Mouse (Mus musculus): Measurements from ENCODE around the gene Edaradd. TPM values are rescaled to one million over a fixed set of nuclear protein-coding genes. Genes with fewer than 3 reads are reported as not detected.

The Edaradd gene
- polyA plus RNA-seq (2014; fragmentation: Illumina TruSeq; extraction: RNeasy Lipid Tissue Mini Kit (QIAGEN cat#74804); ENCODE audit: low read depth, low replicate concordance) = 2.1 TPM

GRCm38 (mm10) chr13:12519955-12520584 lies at the start of gene Edaradd:
Edaradd (minus strand) TSS chr13:12520438.

GRCm38 (mm10) chr13:12565621-12566390 lies 45.6 kb upstream of the Edaradd start, which contains the start of gene Ero1lb:
Ero1lb (plus strand) TSS chr13:12565874.

DNA sequence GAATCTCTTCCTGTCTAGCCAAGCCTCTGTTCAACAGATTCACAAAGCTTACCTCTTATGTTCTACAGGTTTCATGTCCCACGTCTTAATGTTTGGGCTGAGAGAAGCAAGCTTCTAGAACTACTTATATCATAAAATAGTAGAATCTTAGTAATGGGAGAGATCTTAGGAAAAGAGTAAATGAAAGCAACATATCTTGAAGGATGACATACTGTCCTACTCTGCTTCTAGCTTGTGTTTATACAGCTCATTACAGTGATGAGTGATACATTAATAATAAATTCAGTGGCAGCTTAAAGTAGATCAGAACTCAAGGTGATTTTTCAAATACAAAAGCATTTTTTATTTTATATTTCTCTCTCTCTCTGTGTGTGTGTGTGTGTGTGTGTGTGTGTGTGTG lies 55.4 kb downstream of the Edaradd start, which contains the start of gene Lgals8:
Gene Lgals8, minus strand, starts transcription at position 101 of the 400 bp plus-strand sequence.

Other genes starting within 250 kb of the Edaradd start
- gene Actn2, start 179.7 kb downstream of the Edaradd start, polyA plus RNA-seq (2014; fragmentation: Illumina TruSeq; extraction: RNeasy Lipid Tissue Mini Kit (QIAGEN cat#74804); ENCODE audit: low read depth, low replicate concordance) = not detected
- 10.1 TPM for gene Heatr1, start 125.4 kb downstream of the Edaradd start, polyA plus RNA-seq (2014; fragmentation: Illumina TruSeq; extraction: RNeasy Lipid Tissue Mini Kit (QIAGEN cat#74804); ENCODE audit: low read depth, low replicate concordance)
- 59.7 TPM for gene Lgals8, start 55.5 kb downstream of the Edaradd start, polyA plus RNA-seq (2014; fragmentation: Illumina TruSeq; extraction: RNeasy Lipid Tissue Mini Kit (QIAGEN cat#74804); ENCODE audit: low read depth, low replicate concordance)
- 22.4 TPM for gene Ero1lb, start 45.4 kb upstream of the Edaradd start, polyA plus RNA-seq (2014; fragmentation: Illumina TruSeq; extraction: RNeasy Lipid Tissue Mini Kit (QIAGEN cat#74804); ENCODE audit: low read depth, low replicate concordance)

Data from adipose tissue, adult 10 weeks (tissue).